Comparison of ENCODE assay signal across 8 mouse cellular contexts in the genomic region with DNA sequence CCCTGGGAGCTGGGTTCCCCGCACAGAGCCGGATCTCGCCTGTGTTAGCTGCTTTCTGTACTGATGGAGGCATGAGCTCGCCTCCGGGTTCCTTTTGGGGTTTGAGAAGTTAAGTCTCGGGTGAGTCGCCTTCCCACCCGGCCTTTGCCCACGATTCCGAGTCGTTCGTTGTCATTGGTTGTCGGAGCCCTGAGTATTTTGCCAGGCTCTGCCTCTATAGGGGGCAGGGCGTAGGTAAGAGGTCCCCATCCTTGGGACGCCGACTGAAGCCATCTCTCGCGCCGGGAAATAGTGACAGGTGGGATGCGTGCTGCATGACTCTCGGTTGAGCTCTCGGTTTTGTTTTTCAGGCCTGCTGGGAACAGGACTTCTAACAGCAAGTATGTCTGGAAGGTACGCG. TPM values are rescaled to one million over a fixed set of nuclear protein-coding genes. Genes with fewer than 3 reads are reported as not detected.
DNase-seq lines count a peak whose midpoint lies in the region; ATAC-seq and TF ChIP-seq lines count a peak whose summit lies in the region.

No protein-coding gene starts in this region.

- no peak for TF ChIP-seq POLR2A in liver, adult 2 months (IDR thresholded peaks at IDR 0.05; ENCODE audit: extremely low read depth, insufficient read depth, low read length)

- peaks cover 37% of the 10 kb centered on the region for H3K36me3 ChIP-seq in forebrain, embryonic 10.5 days (replicated peaks)
- peaks cover 16% of the 10 kb centered on the region for H3K36me3 ChIP-seq in liver, adult 2 months (ENCODE audit: control insufficient read depth, insufficient read depth, low read length)
- H3K36me3 ChIP-seq in stomach, embryonic 15.5 days = peaks cover 22% of the 10 kb centered on the region

- peaks cover 3% of the 10 kb centered on the region; the same call in 1 of the 2 replicates for H3K79me2 ChIP-seq in liver, adult 2 months (ENCODE audit: control insufficient read depth, insufficient read depth, low read length)

- ATAC-seq in stomach, embryonic 15.5 days (ENCODE audit: insufficient read depth, low FRiP score, low read depth) = no peak

- under 1% methylated on average over 24 of the region's 24 CpGs for WGBS in forebrain, embryonic 10.5 days
- WGBS in liver, adult 2 months = under 1% methylated on average over 24 of the region's 24 CpGs
- WGBS in stomach, embryonic 15.5 days = under 1% methylated on average over 24 of the region's 24 CpGs

- H3K4me3 ChIP-seq in forebrain, embryonic 10.5 days = peak overlapping the region; percentile 96
- H3K4me3 ChIP-seq in liver, adult 2 months (ENCODE audit: insufficient read depth, low read depth, low read length) = peak overlapping the region; percentile 94
- peak overlapping the region; percentile 95 for H3K4me3 ChIP-seq in stomach, embryonic 15.5 days (replicated peaks)

- H3K9me3 ChIP-seq in forebrain, embryonic 10.5 days = no peaks in the 10 kb centered on the region
- no peaks in the 10 kb centered on the region for H3K9me3 ChIP-seq in stomach, embryonic 15.5 days

- peak overlapping the region; percentile 94 for H3K9ac ChIP-seq in liver, adult 2 months (ENCODE audit: low read depth, low read length)
- H3K9ac ChIP-seq in stomach, embryonic 15.5 days = peak overlapping the region; percentile 99

- peak; percentile 30 for DNase-seq in layer of hippocampus, adult 9-11 months
- no peak for DNase-seq in layer of hippocampus, adult 9-10 months (ENCODE audit: low spot score)
- peak; percentile 74 for DNase-seq in adipocyte (ENCODE audit: low spot score)
- DNase-seq in forebrain, embryonic 10.5 days (ENCODE audit: extremely low spot score, low spot score) = no peak
- peak; percentile 76 for DNase-seq in liver, adult 2 months (ENCODE audit: extremely low read depth, low read depth, low spot score)
- DNase-seq in cerebellum, adult 11 months = no peak
- DNase-seq in thymus, postnatal 25 days = no peak

- peak overlapping the region; percentile 54 for H3K4me2 ChIP-seq in stomach, embryonic 15.5 days

- peak overlapping the region; percentile 98 for H3K27ac ChIP-seq in forebrain, embryonic 10.5 days
- H3K27ac ChIP-seq in liver, adult 2 months (replicated peaks; ENCODE audit: insufficient read depth, low read depth, low read length) = peak overlapping the region; percentile 89
- peak overlapping the region; percentile 89 for H3K27ac ChIP-seq in stomach, embryonic 15.5 days

- TF ChIP-seq CTCF in liver, adult 2 months (IDR thresholded peaks at IDR 0.05; ENCODE audit: low read depth, low read length) = no peak

- no peaks in the 10 kb centered on the region for H3K27me3 ChIP-seq in forebrain, embryonic 10.5 days (ENCODE audit: poor library complexity, severe bottlenecking)
- H3K27me3 ChIP-seq in liver, adult 2 months (ENCODE audit: control insufficient read depth, insufficient read depth, low read length) = no peaks in the 10 kb centered on the region
- no peaks in the 10 kb centered on the region for H3K27me3 ChIP-seq in stomach, embryonic 15.5 days (replicated peaks)

- H3K4me1 ChIP-seq in forebrain, embryonic 10.5 days = peaks cover 40% of the 10 kb centered on the region
- H3K4me1 ChIP-seq in liver, adult 2 months (ENCODE audit: control insufficient read depth, insufficient read depth, low read length) = peaks cover 20% of the 10 kb centered on the region
- H3K4me1 ChIP-seq in stomach, embryonic 15.5 days = peaks cover 20% of the 10 kb centered on the region

RNA-seq across cellular contexts. Expression of a gene that starts 0.5 kb away (rescaled TPM):
- polyA plus RNA-seq in forebrain, embryonic 10.5 days (2016; fragmentation: Nextera tagmentation; extraction: Ambion mirVana) = 1,017 and 1,037 TPM in 2 replicates
- 661 and 805 TPM in 2 replicates for total RNA-seq in liver, adult 2 months (2014; rRNA removed)
- polyA plus RNA-seq in liver, adult 2 months (2012; rRNA removed) = 111 and 115 TPM in 2 replicates
- polyA plus RNA-seq in stomach, embryonic 15.5 days (2015; fragmentation: Nextera tagmentation; extraction: Ambion mirVana) = 983 and 1,042 TPM in 2 replicates

RNA-seq across cellular contexts. Expression of a gene that starts 0.8 kb away (rescaled TPM):
- polyA plus RNA-seq in forebrain, embryonic 10.5 days (2016; fragmentation: Nextera tagmentation; extraction: Ambion mirVana) = 3.6 and 3.9 TPM in 2 replicates
- 0.54 and 1.0 TPM in 2 replicates for total RNA-seq in liver, adult 2 months (2014; rRNA removed)
- 0.55 TPM in 2 replicates for polyA plus RNA-seq in liver, adult 2 months (2012; rRNA removed)
- polyA plus RNA-seq in stomach, embryonic 15.5 days (2015; fragmentation: Nextera tagmentation; extraction: Ambion mirVana) = 2.2 TPM in 2 replicates

RNA-seq across cellular contexts. Expression of a gene that starts 5.5 kb away (rescaled TPM):
- polyA plus RNA-seq in forebrain, embryonic 10.5 days (2016; fragmentation: Nextera tagmentation; extraction: Ambion mirVana) = 4.5 and 5.9 TPM in 2 replicates
- total RNA-seq in liver, adult 2 months (2014; rRNA removed) = 1.4 and 1.8 TPM in 2 replicates
- polyA plus RNA-seq in liver, adult 2 months (2012; rRNA removed) = 0.78 and 0.81 TPM in 2 replicates
- polyA plus RNA-seq in stomach, embryonic 15.5 days (2015; fragmentation: Nextera tagmentation; extraction: Ambion mirVana) = 1.6 and 2.8 TPM in 2 replicates

Comparison
In these comparisons a context has a peak if more than half of its experiments do, and no peak if none do; other contexts are left out.
1. DNase-seq: peak in layer of hippocampus, adult 9-11 months (single experiment), adipocyte (single experiment) and liver, adult 2 months (single experiment); none in layer of hippocampus, adult 9-10 months (single experiment), forebrain, embryonic 10.5 days (single experiment), cerebellum, adult 11 months (single experiment) and thymus, postnatal 25 days (single experiment).
2. Peak in every context shown above with its lines, with median percentiles within 50 percentile points of each other: H3K27ac ChIP-seq and H3K4me3 ChIP-seq.